24 mouse cellular contexts compared by ENCODE assay signal in the genomic region with DNA sequence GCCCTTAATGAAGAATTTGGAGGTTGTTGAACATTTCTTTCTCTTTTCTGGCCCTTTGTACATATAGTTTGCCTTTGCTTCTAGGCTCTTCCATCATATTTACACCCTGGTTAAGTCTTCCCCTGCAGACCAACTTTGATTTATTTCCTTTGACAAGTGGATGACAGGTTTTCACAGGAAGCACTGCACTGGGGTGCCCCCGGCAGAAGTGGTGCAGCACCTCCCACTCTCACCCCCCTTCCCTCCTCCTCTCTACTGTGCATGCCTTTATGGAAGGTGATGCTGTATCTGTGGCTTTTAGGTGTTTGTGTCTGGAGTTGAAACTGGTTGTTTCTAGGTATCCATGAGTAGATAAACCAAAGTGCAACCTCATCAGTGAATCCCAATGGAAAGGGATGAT.
DNase-seq lines count a peak whose midpoint lies in the region; TF ChIP-seq lines count a peak whose summit lies in the region.
"Had no signal": no experiment of that assay in that cellular context is flagged by ENCODE, and none has a peak within 500 bp of the region (broad histone marks: within the 10 kb centered on the region; RNA-seq: fewer than 3 reads in every experiment).

No protein-coding gene starts in this region.

- H3K27me3 ChIP-seq in thymus, adult 2 months (ENCODE audit: control insufficient read depth, insufficient read depth, low read length), result no peaks in the 10 kb centered on the region
- H3K27me3 ChIP-seq: CH12.LX; embryonic facial prominence, embryonic 13.5 days; forebrain, embryonic 12.5 days; hindbrain, embryonic 13.5 days; Patski had no signal

- no peak overlapping the region for H3K4me3 ChIP-seq in thymus, adult 2 months (ENCODE audit: control insufficient read depth, insufficient read depth, low read length)
- H3K4me3 ChIP-seq: embryonic facial prominence, embryonic 10.5 days; embryonic facial prominence, embryonic 13.5 days; erythroblast, embryonic 14.5 days; forebrain, embryonic 12.5 days; gastrocnemius, adult 2 months; hindbrain, embryonic 10.5 days; hindbrain, embryonic 13.5 days had no signal

- WGBS in thymus, adult 2 months, result 0% methylated on average over 1 of the region's 1 CpGs

- no peak for TF ChIP-seq CTCF in thymus, adult 2 months (IDR thresholded peaks at IDR 0.05; ENCODE audit: borderline replicate concordance, control insufficient read depth, extremely low read depth, insufficient read depth, low read length, poor library complexity)

- no peak for TF ChIP-seq POLR2A in thymus, adult 2 months (IDR thresholded peaks at IDR 0.05; ENCODE audit: control insufficient read depth, extremely low read depth, insufficient read depth, low read length, poor library complexity)

- H3K4me1 ChIP-seq in thymus, adult 2 months (replicated peaks; ENCODE audit: control insufficient read depth, insufficient read depth, low read length), result no peaks in the 10 kb centered on the region
- H3K4me1 ChIP-seq: forebrain, embryonic 12.5 days; hindbrain, embryonic 10.5 days; hindbrain, embryonic 13.5 days had no signal

- peak; percentile 22 for DNase-seq in thymus, adult 2 months
- no peak for DNase-seq in thymus, adult 18-20 months
- DNase-seq in thymus, postnatal 0 days (ENCODE audit: low spot score), result peak; percentile 20
- DNase-seq in thymus, postnatal 4 days, result peak; percentile 37
- no peak for DNase-seq in testis, postnatal 14 days (ENCODE audit: low spot score)
- DNase-seq in lung, postnatal 10 days, result no peak
- DNase-seq: adrenal gland, postnatal 10 days; adrenal gland, postnatal 36 days; B cell, adult 2 months; cerebellum, adult 18-20 months; cerebellum, adult 9-10 months; cerebellum, postnatal 14 days; gastrocnemius, adult 2 months; gastrocnemius, postnatal 14 days; heart, adult 11 months had no signal

- H3K27ac ChIP-seq in thymus, adult 2 months (ENCODE audit: control insufficient read depth, insufficient read depth, low read length), result no peak overlapping the region
- H3K27ac ChIP-seq: embryonic facial prominence, embryonic 10.5 days; embryonic facial prominence, embryonic 13.5 days; forebrain, embryonic 12.5 days; gastrocnemius, adult 2 months; hindbrain, embryonic 10.5 days; hindbrain, embryonic 13.5 days had no signal

- H3K36me3 ChIP-seq in thymus, adult 2 months (ENCODE audit: control insufficient read depth, insufficient read depth, low read length), result no peaks in the 10 kb centered on the region
- H3K36me3 ChIP-seq: embryonic facial prominence, embryonic 10.5 days; embryonic facial prominence, embryonic 13.5 days; forebrain, embryonic 12.5 days; G1E; hindbrain, embryonic 10.5 days; hindbrain, embryonic 13.5 days had no signal

Comparison
In these comparisons a context has a peak if more than half of its experiments do, and no peak if none do; other contexts are left out.
1. DNase-seq: peak in thymus, adult 2 months (single experiment), thymus, postnatal 0 days (single experiment) and thymus, postnatal 4 days (single experiment); none in thymus, adult 18-20 months (0 of 2), testis, postnatal 14 days (single experiment) and lung, postnatal 10 days (single experiment).